Mouse (Mus musculus): ENCODE results near the gene Fnbp1l.

The Fnbp1l gene

GRCm38 (mm10) chr3:122618991-122619930 lies at the start of gene Fnbp1l:
TSS of gene Fnbp1l (minus strand) at chr3:122619715.
- DNase-seq (ENCODE audit: low spot score): peak; percentile 24

- DNase-seq (ENCODE audit: low spot score): no peak
Measured at GRCm38 (mm10) chr3:122660795-122661194, 41.3 kb upstream of the Fnbp1l start.

- no peak for DNase-seq (ENCODE audit: low spot score)
Measured at GRCm38 (mm10) chr3:122659261-122659917, 39.9 kb upstream of the Fnbp1l start.

GRCm38 (mm10) chr3:122647195-122647837 lies 27.8 kb upstream of the Fnbp1l start:
- no peak for DNase-seq (ENCODE audit: low spot score)

GRCm38 (mm10) chr3:122640286-122640685 lies 20.8 kb upstream of the Fnbp1l start:
- DNase-seq (ENCODE audit: low spot score): no peak

- no peak for DNase-seq (ENCODE audit: low spot score)
Measured at GRCm38 (mm10) chr3:122639197-122639475, 19.6 kb upstream of the Fnbp1l start.

- peak; percentile 82 for DNase-seq (ENCODE audit: low spot score)
Measured at GRCm38 (mm10) chr3:122638329-122639196, 19.0 kb upstream of the Fnbp1l start.

GRCm38 (mm10) chr3:122637280-122637679 lies 17.8 kb upstream of the Fnbp1l start:
- DNase-seq (ENCODE audit: low spot score): no peak

GRCm38 (mm10) chr3:122635246-122635645 lies 15.7 kb upstream of the Fnbp1l start:
- no peak for DNase-seq (ENCODE audit: low spot score)

- DNase-seq (ENCODE audit: low spot score): no peak
Measured at GRCm38 (mm10) chr3:122629580-122629979, 10.1 kb upstream of the Fnbp1l start.

GRCm38 (mm10) chr3:122628956-122629355 lies 9.4 kb upstream of the Fnbp1l start:
- DNase-seq (ENCODE audit: low spot score): no peak

GRCm38 (mm10) chr3:122628546-122628945 lies 9.0 kb upstream of the Fnbp1l start:
- no peak for DNase-seq (ENCODE audit: low spot score)

GRCm38 (mm10) chr3:122627846-122628245 lies 8.3 kb upstream of the Fnbp1l start:
- DNase-seq (ENCODE audit: low spot score): no peak

- no peak for DNase-seq (ENCODE audit: low spot score)
Measured at GRCm38 (mm10) chr3:122624591-122624990, 5.1 kb upstream of the Fnbp1l start.

GRCm38 (mm10) chr3:122620285-122620931 lies 893 bp upstream of the Fnbp1l start:
- peak; percentile 9 for DNase-seq (ENCODE audit: low spot score)

GRCm38 (mm10) chr3:122619931-122620284 lies 393 bp upstream of the Fnbp1l start:
- no peak for DNase-seq (ENCODE audit: low spot score)

GRCm38 (mm10) chr3:122618402-122618801 lies 1.1 kb downstream of the Fnbp1l start:
- DNase-seq (ENCODE audit: low spot score): no peak

- DNase-seq (ENCODE audit: low spot score): no peak
Measured at GRCm38 (mm10) chr3:122617613-122618340, 1.7 kb downstream of the Fnbp1l start.

- DNase-seq (ENCODE audit: low spot score): no peak
Measured at GRCm38 (mm10) chr3:122612537-122612936, 7.0 kb downstream of the Fnbp1l start.

- no peak for DNase-seq (ENCODE audit: low spot score)
Measured at GRCm38 (mm10) chr3:122611761-122612160, 7.8 kb downstream of the Fnbp1l start.
